Mouse (Mus musculus) midbrain, embryonic 13.5 days (tissue): Measurements from ENCODE around the gene Gm266. TPM values are rescaled to one million over a fixed set of nuclear protein-coding genes. Genes with fewer than 3 reads are reported as not detected.

ENCODE experiments used
- ATAC-seq: fragments of 200-750 bp; cut with Nextera tagmentation; 2 replicates; pipeline ENCODE4 v1.8.0; 2017; ENCODE audit warnings: mild to moderate bottlenecking, moderate TSS enrichment, moderate library complexity
- H3K27ac ChIP-seq: fragments of 300-500 bp; sonication (generic); 2 replicates; pipeline ENCODE4 v1.5.1; 2015; ENCODE audit warnings: inconsistent platforms, mild to moderate bottlenecking, moderate library complexity
- H3K27me3 ChIP-seq: fragments of 300-500 bp; sonication (generic); 2 replicates; pipeline ENCODE4 v1.6.1; 2015; ENCODE audit warnings: mild to moderate bottlenecking, inconsistent platforms
- H3K36me3 ChIP-seq: fragments of 300-500 bp; sonication (generic); 2 replicates; pipeline ENCODE4 v1.6.1; 2015; ENCODE audit warnings: mild to moderate bottlenecking, inconsistent platforms
- H3K4me1 ChIP-seq: fragments of 300-500 bp; sonication (generic); replicated peaks from 2 replicates; pipeline ENCODE4 v1.6.1; 2015; ENCODE audit warnings: inconsistent platforms
- H3K4me2 ChIP-seq: fragments of 300-500 bp; sonication (generic); replicated peaks from 2 replicates; pipeline ENCODE4 v1.6.1; 2015; ENCODE audit warnings: moderate library complexity, mild to moderate bottlenecking, inconsistent platforms
- H3K4me3 ChIP-seq: fragments of 300-500 bp; sonication (generic); replicated peaks from 2 replicates; pipeline ENCODE4 v1.5.1; 2015; ENCODE audit warnings: mild to moderate bottlenecking, inconsistent platforms
- H3K9ac ChIP-seq: fragments of 300-500 bp; sonication (generic); replicated peaks from 2 replicates; pipeline ENCODE4 v1.6.1; 2015; ENCODE audit warnings: mild to moderate bottlenecking, inconsistent platforms
- H3K9me3 ChIP-seq: fragments of 300-500 bp; sonication (generic); 2 replicates; pipeline ENCODE4 v1.6.1; 2016; ENCODE audit warnings: mild to moderate bottlenecking, inconsistent platforms
- WGBS: fragments of 180-500 bp; shearing (Covaris S2); methylation state at CpG from one replicate; pipeline ENCODE4 v1.1.7; 2015; 5-methylcytosine and 5-hydroxymethylcytosine counted together
- polyA plus RNA-seq: library from polyadenylated mRNA; unstranded; fragments of >200 nt; fragmentation: Nextera tagmentation; extraction: Ambion mirVana; gene quantifications from 2 replicates; pipeline ENCODE4 v1.2.1, GENCODE M21; 2015

Gm266 gene
- polyA plus RNA-seq, 1 experiment from 2014 or later, result 0.81 TPM

DNA sequence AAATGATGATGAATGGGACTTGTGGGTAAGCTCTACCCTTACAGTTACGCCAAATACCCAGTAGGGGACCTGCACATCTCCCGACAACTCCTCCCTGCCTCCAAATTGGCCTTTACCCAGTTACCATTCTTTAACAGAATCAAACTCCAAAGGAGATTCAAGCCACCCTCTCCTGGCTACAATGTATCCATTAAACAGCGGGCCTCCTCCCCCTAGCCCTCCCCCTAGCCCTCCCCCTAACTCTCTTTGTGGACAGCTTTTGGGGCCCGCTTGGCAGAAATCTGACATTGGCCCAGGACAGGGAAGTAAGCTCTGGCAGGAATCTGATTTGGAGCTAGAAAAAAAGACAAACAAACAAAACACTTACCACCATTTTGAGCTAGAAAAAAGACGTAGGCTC, 14.0 kb upstream of the Gm266 start:
- 43% methylated on average over 5 of the region's 5 CpGs for WGBS
- no peak overlapping the region for H3K4me2 ChIP-seq
- no peaks in the 10 kb centered on the region for H3K36me3 ChIP-seq
- no peak for ATAC-seq
- H3K4me1 ChIP-seq, result peaks cover 12% of the 10 kb centered on the region
- H3K9me3 ChIP-seq, result no peaks in the 10 kb centered on the region
- no peak overlapping the region for H3K9ac ChIP-seq
- no peak overlapping the region for H3K4me3 ChIP-seq
- no peaks in the 10 kb centered on the region for H3K27me3 ChIP-seq
- no peak overlapping the region for H3K27ac ChIP-seq

DNA sequence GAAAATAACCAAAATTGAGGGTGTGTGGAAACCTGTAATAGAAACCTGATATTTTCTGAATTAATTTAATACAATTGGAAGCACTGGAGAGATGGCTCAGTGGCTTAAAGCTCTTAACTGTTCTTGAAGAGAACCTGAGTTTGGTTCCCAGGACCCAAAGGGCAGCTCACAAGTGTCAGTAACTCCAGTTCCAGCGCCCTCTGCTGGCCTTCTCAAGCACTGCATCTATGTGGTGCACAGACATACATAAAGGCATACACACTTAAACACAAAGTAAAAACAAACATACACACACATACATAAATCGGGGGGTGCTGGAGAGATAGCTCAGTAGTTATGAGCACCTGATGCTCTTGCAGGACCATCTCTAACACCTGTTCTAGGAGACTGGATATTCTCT, 11.5 kb upstream of the Gm266 start:
- ATAC-seq, result no peak
- Histone ChIP-seq H3K4me2 (no peak overlapping the region), H3K9ac (no peak overlapping the region), H3K27ac (no peak overlapping the region), H3K4me1 (peaks cover 10% of the 10 kb centered on the region), H3K4me3 (no peak overlapping the region), H3K36me3 (no peaks in the 10 kb centered on the region), H3K9me3 (no peaks in the 10 kb centered on the region), H3K27me3 (no peaks in the 10 kb centered on the region)
- WGBS, result 48% methylated on average over 2 of the region's 2 CpGs

DNA sequence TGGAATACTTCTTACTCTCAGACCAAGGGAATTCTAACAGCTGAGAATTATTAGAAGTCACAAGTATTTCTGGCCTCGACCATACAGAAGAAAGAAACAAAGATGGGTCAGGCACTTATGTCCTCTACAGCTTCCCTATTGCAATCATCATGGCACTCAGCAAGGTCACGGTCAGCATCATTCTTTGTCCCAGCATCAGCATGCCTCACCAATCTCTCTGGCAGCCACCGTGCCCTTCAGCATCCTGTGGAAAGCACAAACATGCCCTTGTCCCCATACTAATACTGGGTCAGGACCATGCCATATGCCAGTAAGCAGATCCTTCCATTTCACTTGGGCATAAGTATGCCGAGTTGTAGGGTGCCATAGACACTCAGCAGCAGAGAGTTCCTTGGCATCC, 9.3 kb upstream of the Gm266 start:
- H3K36me3 ChIP-seq, result no peaks in the 10 kb centered on the region
- no peaks in the 10 kb centered on the region for H3K9me3 ChIP-seq
- no peak for ATAC-seq
- no peak overlapping the region for H3K9ac ChIP-seq
- 82% methylated on average over 4 of the region's 4 CpGs for WGBS
- no peak overlapping the region for H3K4me3 ChIP-seq
- H3K27me3 ChIP-seq, result no peaks in the 10 kb centered on the region
- no peaks in the 10 kb centered on the region for H3K4me1 ChIP-seq
- H3K4me2 ChIP-seq, result no peak overlapping the region
- H3K27ac ChIP-seq, result no peak overlapping the region

DNA sequence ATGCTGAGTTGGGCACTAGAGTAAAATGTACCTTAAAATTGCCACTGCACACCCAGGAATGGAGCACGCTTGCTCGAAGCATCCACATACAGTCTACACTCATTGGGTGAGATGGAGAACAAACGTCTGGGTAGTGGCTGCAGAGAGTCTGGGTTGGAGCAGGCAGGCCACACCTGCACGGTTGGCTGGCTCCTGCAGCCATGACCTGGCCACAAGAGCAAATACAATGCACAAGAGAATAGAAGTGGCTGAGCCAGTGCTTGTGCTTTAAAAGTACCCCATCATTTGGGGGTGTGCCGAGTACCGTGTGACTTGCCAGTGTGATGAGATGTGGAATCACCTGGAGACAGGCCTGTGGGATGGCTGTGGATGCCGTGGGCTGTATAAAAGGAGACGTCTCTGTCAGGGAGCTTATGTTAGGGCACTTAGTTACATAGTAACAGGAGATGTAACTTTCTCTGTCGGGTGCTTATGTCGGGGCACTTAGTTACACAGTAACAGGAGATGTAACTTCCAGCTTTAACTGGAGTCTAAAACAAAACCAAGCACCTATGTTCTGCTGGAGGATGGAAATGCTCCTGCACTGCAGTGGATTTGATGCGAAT, 3.7 kb upstream of the Gm266 start:
- Histone ChIP-seq H3K4me2 (no peak overlapping the region), H3K27me3 (peaks cover 48% of the 10 kb centered on the region), H3K4me1 (peaks cover 20% of the 10 kb centered on the region), H3K36me3 (no peaks in the 10 kb centered on the region), H3K9ac (no peak overlapping the region), H3K9me3 (no peaks in the 10 kb centered on the region), H3K4me3 (no peak overlapping the region), H3K27ac (no peak overlapping the region)
- 77% methylated on average over 11 of the region's 11 CpGs for WGBS
- no peak for ATAC-seq

DNA sequence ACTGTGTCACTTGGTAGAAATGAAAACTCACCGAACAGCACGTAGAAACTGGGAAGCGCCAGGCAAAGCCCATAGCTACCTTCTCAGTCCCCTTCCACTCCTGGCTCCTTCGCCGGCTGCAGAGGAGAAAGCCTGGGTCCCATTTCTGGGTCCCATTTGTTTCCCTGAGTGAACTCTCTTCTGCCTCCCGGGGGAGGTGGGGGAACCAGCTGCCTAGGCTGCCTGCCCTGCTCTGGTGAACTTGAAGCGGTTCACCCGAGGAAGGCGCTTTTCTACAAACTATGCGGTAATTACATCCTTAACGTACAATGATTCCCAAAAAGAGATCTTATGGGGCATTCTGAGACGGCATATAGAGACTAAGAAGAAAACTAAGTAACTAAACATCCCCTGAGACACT, 832 bp upstream of the Gm266 start:
- H3K4me2 ChIP-seq, result peak overlapping the region; percentile 57
- H3K27ac ChIP-seq, result no peak overlapping the region
- peaks cover 69% of the 10 kb centered on the region for H3K27me3 ChIP-seq
- H3K4me1 ChIP-seq, result peaks cover 20% of the 10 kb centered on the region
- H3K9ac ChIP-seq, result no peak overlapping the region
- H3K36me3 ChIP-seq, result no peaks in the 10 kb centered on the region
- ATAC-seq, result no peak
- H3K4me3 ChIP-seq, result peak overlapping the region; percentile 37; the same call in 1 of the 2 replicates
- whole genome bisulfite sequencing, result 5% methylated on average over 12 of the region's 12 CpGs
- no peaks in the 10 kb centered on the region for H3K9me3 ChIP-seq

DNA sequence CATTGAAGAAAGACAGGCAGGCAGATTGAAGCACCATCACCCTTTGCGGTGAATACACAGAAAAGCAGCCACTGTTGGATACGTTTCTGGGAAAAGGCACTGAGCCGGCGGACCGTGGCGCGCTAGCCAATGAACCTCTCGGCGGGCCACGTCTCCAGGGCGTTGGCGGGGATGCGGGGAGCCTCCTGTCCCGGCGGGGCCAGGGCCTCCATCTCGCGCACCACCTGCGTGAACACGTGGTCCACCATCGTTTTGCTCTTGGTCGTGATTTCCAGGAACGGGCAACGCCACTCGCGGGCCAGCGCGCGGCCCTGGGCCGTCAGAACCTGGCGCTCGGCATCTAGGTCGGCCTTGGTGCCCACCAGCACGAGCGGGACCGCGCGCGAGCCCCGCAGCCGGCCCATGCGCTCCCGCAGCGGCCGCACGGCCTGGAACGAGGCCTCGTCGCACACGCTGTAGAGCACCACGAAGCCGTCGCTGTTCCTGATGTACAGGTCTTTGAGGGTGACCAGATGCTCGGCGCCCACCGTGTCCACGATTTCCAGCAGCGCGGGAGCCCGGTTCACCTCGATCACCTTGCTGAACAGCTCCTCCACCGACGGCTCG, 474 bp downstream of the Gm266 start:
- H3K4me3 ChIP-seq, result peak overlapping the region; percentile 37
- no peaks in the 10 kb centered on the region for H3K9me3 ChIP-seq
- no peaks in the 10 kb centered on the region for H3K36me3 ChIP-seq
- H3K27ac ChIP-seq, result no peak overlapping the region
- peak overlapping the region; percentile 57 for H3K4me2 ChIP-seq
- ATAC-seq, result peak; percentile 50
- no peak overlapping the region; the same call in 1 of the 2 replicates for H3K9ac ChIP-seq
- H3K27me3 ChIP-seq, result peaks cover 69% of the 10 kb centered on the region
- peaks cover 28% of the 10 kb centered on the region for H3K4me1 ChIP-seq
- WGBS, result 1% methylated on average over 62 of the region's 63 CpGs

DNA sequence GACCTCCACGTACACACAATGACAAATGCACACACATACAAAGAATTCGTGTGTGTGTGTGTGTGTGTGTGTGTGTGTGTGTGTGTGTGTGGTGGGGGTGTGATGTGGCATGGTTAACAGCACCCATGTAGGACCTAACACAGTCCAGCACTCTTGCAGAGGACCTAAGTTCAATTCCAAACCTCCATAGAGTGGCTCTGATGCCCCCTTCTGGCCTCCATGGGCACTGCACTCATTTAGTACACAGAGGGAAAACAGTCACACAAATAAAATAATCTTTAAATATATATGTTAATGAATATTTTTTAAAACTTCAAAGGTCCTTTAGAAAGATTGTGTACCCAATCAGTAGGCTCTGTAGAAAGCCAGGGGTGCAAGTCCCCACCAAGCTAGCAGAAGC, 5.7 kb downstream of the Gm266 start:
- Histone ChIP-seq H3K27ac (no peak overlapping the region), H3K27me3 (peaks cover 26% of the 10 kb centered on the region), H3K9me3 (no peaks in the 10 kb centered on the region), H3K9ac (no peak overlapping the region), H3K36me3 (no peaks in the 10 kb centered on the region), H3K4me3 (no peak overlapping the region), H3K4me2 (no peak overlapping the region), H3K4me1 (peaks cover 12% of the 10 kb centered on the region)
- no peak for ATAC-seq
- 74% methylated on average over 2 of the region's 2 CpGs for WGBS

DNA sequence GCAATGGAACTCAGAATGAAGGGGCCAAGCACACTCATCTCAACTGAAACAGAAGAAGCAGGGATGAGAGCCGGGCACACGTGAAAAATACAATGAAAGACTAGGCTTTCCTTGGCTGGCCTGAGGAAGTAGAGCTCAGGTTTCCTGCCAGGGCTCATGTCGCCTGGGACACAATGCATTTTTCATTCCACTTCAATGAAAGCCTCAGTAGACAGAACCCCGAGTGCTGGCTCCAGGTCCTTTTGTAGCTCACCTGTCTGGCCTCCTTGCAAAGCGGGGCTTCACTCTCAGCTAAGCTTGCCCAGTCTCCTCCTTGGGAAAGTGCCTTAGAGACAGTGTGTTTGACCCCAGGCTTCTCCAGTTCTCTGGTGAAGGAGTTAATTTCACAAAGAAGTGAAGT, 6.7 kb downstream of the Gm266 start:
- no peak overlapping the region for H3K9ac ChIP-seq
- H3K27me3 ChIP-seq, result peaks cover 17% of the 10 kb centered on the region
- H3K9me3 ChIP-seq, result no peaks in the 10 kb centered on the region
- no peak overlapping the region for H3K4me2 ChIP-seq
- WGBS, result 71% methylated on average over 5 of the region's 5 CpGs
- ATAC-seq, result no peak
- H3K27ac ChIP-seq, result no peak overlapping the region
- peaks cover 8% of the 10 kb centered on the region; the same call in 1 of the 2 replicates for H3K4me1 ChIP-seq
- H3K36me3 ChIP-seq, result no peaks in the 10 kb centered on the region
- H3K4me3 ChIP-seq, result no peak overlapping the region

DNA sequence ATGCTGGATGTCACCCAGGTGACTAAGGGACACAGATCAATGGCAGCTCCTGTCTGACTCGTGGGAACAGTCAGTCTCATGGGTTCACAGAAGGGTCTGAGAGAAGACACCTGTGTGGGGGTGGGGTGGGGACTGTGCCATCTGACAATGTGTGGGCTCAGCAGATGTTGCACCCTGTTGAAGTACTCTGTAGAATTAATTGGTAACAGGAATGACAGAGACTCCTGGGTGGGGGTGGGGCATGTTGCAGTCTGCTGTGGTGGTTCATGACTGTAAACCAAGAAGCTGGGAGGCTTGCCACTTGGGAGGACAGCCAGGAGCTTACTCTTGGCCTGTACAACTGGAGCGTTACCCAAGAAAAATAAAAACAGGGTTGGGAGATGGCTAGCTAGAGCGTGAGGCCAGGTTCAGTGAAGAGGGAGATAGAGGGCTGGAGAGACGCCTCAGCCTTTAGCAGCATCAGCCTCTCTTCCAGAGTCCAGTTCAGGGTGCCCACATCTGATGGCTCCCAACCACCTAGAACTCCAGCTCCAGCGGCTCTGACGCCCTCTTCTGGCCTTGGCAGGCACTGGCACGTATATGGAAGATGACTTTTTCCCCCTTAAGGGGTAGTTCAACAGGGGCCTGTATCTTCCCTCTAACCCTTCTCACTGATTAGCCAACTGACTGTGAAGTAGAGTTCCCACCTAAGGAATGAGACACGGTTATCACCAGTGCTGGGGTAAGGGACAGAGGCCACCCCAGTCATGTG, 10.6 kb downstream of the Gm266 start:
- no peak overlapping the region for H3K27ac ChIP-seq
- no peak for ATAC-seq
- H3K4me2 ChIP-seq, result no peak overlapping the region
- no peaks in the 10 kb centered on the region for H3K9me3 ChIP-seq
- no peaks in the 10 kb centered on the region for H3K4me1 ChIP-seq
- no peak overlapping the region for H3K4me3 ChIP-seq
- peaks cover 4% of the 10 kb centered on the region; the same call in 1 of the 2 replicates for H3K27me3 ChIP-seq
- no peaks in the 10 kb centered on the region for H3K36me3 ChIP-seq
- H3K9ac ChIP-seq, result no peak overlapping the region
- 58% methylated on average over 8 of the region's 8 CpGs for WGBS

DNA sequence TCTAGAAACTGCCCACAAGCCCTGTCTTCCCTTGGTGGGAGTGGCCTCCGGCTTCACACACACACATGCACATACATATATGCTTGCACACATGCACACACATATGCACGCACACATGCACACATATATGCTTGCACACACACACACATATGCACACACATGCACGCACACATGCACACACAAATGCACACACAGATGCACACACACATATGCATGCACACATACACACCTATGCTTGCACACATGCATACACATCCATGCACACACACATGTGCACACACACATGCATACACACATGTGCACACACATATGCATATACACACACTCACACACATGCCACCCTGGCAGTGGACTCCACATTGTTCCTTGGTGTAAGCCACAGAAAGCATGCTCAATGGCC, 11.2 kb downstream of the Gm266 start:
- WGBS, result 93% methylated on average over 3 of the region's 3 CpGs
- Histone ChIP-seq H3K36me3 (no peaks in the 10 kb centered on the region), H3K27ac (no peak overlapping the region), H3K27me3 (peaks cover 4% of the 10 kb centered on the region; the same call in 1 of the 2 replicates), H3K4me3 (no peak overlapping the region), H3K4me2 (no peak overlapping the region), H3K9ac (no peak overlapping the region), H3K4me1 (no peaks in the 10 kb centered on the region), H3K9me3 (no peaks in the 10 kb centered on the region)
- no peak for ATAC-seq

DNA sequence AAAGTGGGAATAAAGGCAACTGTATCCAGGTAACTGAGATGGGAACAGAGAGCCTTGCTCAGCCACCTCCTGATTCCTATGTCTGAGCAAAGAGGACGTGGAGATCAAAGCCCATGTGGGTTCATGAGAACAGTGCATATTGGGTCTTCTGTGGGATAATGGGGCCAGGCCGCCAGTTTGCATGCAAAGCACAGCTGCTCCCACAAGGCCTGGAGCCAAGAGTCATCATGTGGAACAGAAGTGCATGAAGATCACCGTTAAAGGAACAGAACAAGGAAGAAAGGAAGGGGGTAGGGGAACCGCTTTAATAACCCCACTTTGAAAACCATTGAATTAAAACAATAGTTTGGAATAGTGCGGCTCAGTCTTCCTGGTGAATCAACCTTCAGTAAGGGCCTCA, 12.7 kb downstream of the Gm266 start:
- Histone ChIP-seq H3K4me3 (no peak overlapping the region), H3K27ac (no peak overlapping the region), H3K36me3 (no peaks in the 10 kb centered on the region), H3K27me3 (peaks cover 4% of the 10 kb centered on the region; the same call in 1 of the 2 replicates), H3K4me2 (no peak overlapping the region), H3K9me3 (no peaks in the 10 kb centered on the region), H3K9ac (no peak overlapping the region), H3K4me1 (no peaks in the 10 kb centered on the region)
- WGBS, result 60% methylated on average over 5 of the region's 5 CpGs
- ATAC-seq, result no peak

DNA sequence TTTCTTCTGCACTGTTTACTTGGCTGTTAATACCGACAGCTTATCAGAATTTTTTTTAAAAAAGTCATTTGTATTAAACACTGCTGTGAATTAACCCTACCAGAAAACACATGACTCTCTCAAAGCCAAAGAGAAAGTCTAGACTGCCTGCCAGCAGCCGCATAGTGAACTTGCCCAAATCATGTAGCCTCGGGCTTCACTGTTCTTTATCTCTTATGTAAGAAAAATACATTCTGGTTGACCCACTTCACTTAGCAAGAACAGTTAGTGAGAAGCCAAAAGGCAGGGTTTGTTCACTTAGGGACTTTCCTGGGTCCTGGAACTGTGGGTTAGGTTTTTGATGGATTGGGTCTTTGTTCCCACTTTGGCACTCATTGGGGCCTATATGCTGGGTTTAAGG, 13.9 kb downstream of the Gm266 start:
- Histone ChIP-seq H3K27ac (no peak overlapping the region), H3K27me3 (peaks cover 4% of the 10 kb centered on the region; the same call in 1 of the 2 replicates), H3K4me3 (no peak overlapping the region), H3K36me3 (no peaks in the 10 kb centered on the region), H3K9ac (no peak overlapping the region), H3K9me3 (no peaks in the 10 kb centered on the region), H3K4me2 (no peak overlapping the region), H3K4me1 (no peaks in the 10 kb centered on the region)
- WGBS, result 89% methylated on average over 3 of the region's 3 CpGs
- no peak for ATAC-seq
